Mouse (Mus musculus) lung, adult 2 months (tissue): ENCODE measurements around the gene Ptprg.

Experiments
- CTCF ChIP-seq: fragments of 200-500 bp; IDR thresholded peaks from 2 replicates; pipeline ENCODE4 v1.5.1; 2011; ENCODE audit warnings: mild to moderate bottlenecking, low read length, control low read depth; ENCODE audit not compliant: insufficient read depth
- POLR2A ChIP-seq: fragments of 200-500 bp; IDR thresholded peaks from 2 replicates; pipeline ENCODE4 v1.6.1; 2011; ENCODE audit warnings: low read depth, mild to moderate bottlenecking, control low read depth, low read length, borderline replicate concordance; ENCODE audit errors: extremely low read depth

- no peak for TF ChIP-seq CTCF
- no peak for TF ChIP-seq POLR2A
These were observed 221.2 kb downstream of the Ptprg start for GRCm38 (mm10) chr14:11774476-11775037.
